Mouse (Mus musculus) MEL (cell line): ENCODE results near the gene Plcb1. TPM values are rescaled to one million over a fixed set of nuclear protein-coding genes. Genes with fewer than 3 reads are reported as not detected.

ENCODE experiments used
- DNase-seq: peaks from one replicate; pipeline ENCODE4 v3.0.0; 2011; ENCODE audit warnings: low read depth, low spot score
- H3K27ac ChIP-seq: 2 replicates; pipeline ENCODE4 v1.5.1; 2012; ENCODE audit warnings: low read depth, mild to moderate bottlenecking, control low read depth, low read length, moderate library complexity; ENCODE audit not compliant: control insufficient read depth
- H3K27me3 ChIP-seq, 2 experiments: fragments of 150-350 bp in 1 of 2; sonication (generic) in 1 of 2; 2 replicates each; pipeline ENCODE4 v1.6.1; 2012; ENCODE audit warnings: low read length in 2 of 2, mild to moderate bottlenecking in 2 of 2, improper control_type of control experiment in 1 of 2, moderate library complexity in 1 of 2; ENCODE audit not compliant: insufficient read depth in 2 of 2, control insufficient read depth in 1 of 2
- H3K36me3 ChIP-seq, 2 experiments: 2 replicates each; pipeline ENCODE4 v1.6.1; 2012 to 2014; ENCODE audit warnings: low read length in 2 of 2, improper control_type of control experiment in 1 of 2, inconsistent platforms in 1 of 2, mild to moderate bottlenecking in 1 of 2; ENCODE audit not compliant: insufficient read depth in 2 of 2, control insufficient read depth in 1 of 2
- H3K4me1 ChIP-seq, 2 experiments: fragments of 150-350 bp in 1 of 2; sonication (generic) in 1 of 2; 2 replicates each; pipeline ENCODE4 v1.6.1; 2012; ENCODE audit warnings: low read length in 2 of 2, improper control_type of control experiment in 1 of 2, mild to moderate bottlenecking in 1 of 2; ENCODE audit not compliant: insufficient read depth in 2 of 2, control insufficient read depth in 1 of 2
- H3K4me3 ChIP-seq, 2 experiments: fragments of 150-350 bp in 1 of 2; sonication (generic) in 1 of 2; 2 replicates each; pipeline ENCODE4 v1.5.1; 2012; ENCODE audit warnings: low read depth in 2 of 2, low read length in 2 of 2, mild to moderate bottlenecking in 2 of 2, moderate library complexity in 2 of 2, control low read depth in 1 of 2, improper control_type of control experiment in 1 of 2; ENCODE audit not compliant: control insufficient read depth in 1 of 2, insufficient read depth in 1 of 2
- H3K79me2 ChIP-seq: 2 replicates; pipeline ENCODE4 v1.6.1; 2012; ENCODE audit warnings: mild to moderate bottlenecking, low read length, moderate library complexity; ENCODE audit not compliant: control insufficient read depth, poor library complexity, insufficient read depth
- H3K9ac ChIP-seq: 2 replicates; pipeline ENCODE4 v1.6.1; 2012; ENCODE audit warnings: low read depth, mild to moderate bottlenecking, control low read depth, low read length, moderate library complexity; ENCODE audit not compliant: control insufficient read depth, poor library complexity, severe bottlenecking
- H3K9me3 ChIP-seq: fragments of 150-350 bp; sonication (generic); replicated peaks from 2 replicates; pipeline ENCODE4 v1.6.1; 2012; ENCODE audit warnings: mild to moderate bottlenecking, low read length, improper control_type of control experiment, moderate library complexity; ENCODE audit not compliant: insufficient read depth
- BHLHE40 ChIP-seq: IDR thresholded peaks from 2 replicates; pipeline ENCODE4 v1.6.1; 2012; ENCODE audit warnings: low read depth, mild to moderate bottlenecking, inconsistent platforms, low read length, improper control_type of control experiment, borderline replicate concordance
- CTCF ChIP-seq, 3 experiments: IDR thresholded peaks in 2 of 3; conservative IDR thresholded peaks in 1 of 3; 2 replicates each; pipeline ENCODE4 v1.5.1; 2011 to 2012; ENCODE audit warnings: low read length in 3 of 3, low read depth in 2 of 3, mild to moderate bottlenecking in 2 of 3, improper control_type of control experiment in 1 of 3, inconsistent platforms in 1 of 3, mixed read lengths in 1 of 3, moderate library complexity in 1 of 3; ENCODE audit not compliant: control insufficient read depth in 1 of 3, insufficient read depth in 1 of 3, poor library complexity in 1 of 3, severe bottlenecking in 1 of 3
- E2F4 ChIP-seq: IDR thresholded peaks from 2 replicates; pipeline ENCODE4 v1.6.1; 2011; ENCODE audit warnings: low read depth, low read length, improper control_type of control experiment, borderline replicate concordance
- ELF1 ChIP-seq: IDR thresholded peaks from 2 replicates; pipeline ENCODE4 v1.6.1; 2014; ENCODE audit warnings: low read depth, mild to moderate bottlenecking, inconsistent platforms, low read length, improper control_type of control experiment, moderate library complexity
- ETS1 ChIP-seq: IDR thresholded peaks from 2 replicates; pipeline ENCODE4 v1.6.1; 2012; ENCODE audit warnings: low read depth, mild to moderate bottlenecking, inconsistent platforms, low read length, improper control_type of control experiment, moderate library complexity
- GATA1 ChIP-seq: IDR thresholded peaks from 2 replicates; pipeline ENCODE4 v1.6.1; 2011; ENCODE audit warnings: low read depth, low read length, improper control_type of control experiment
- HCFC1 ChIP-seq: IDR thresholded peaks from 2 replicates; pipeline ENCODE4 v1.6.1; 2012; ENCODE audit warnings: low read depth, mild to moderate bottlenecking, inconsistent platforms, low read length, improper control_type of control experiment, moderate library complexity
- KAT2A ChIP-seq: conservative IDR thresholded peaks from 2 replicates; pipeline ENCODE4 v1.6.1; 2012; ENCODE audit warnings: low read depth, low read length, improper control_type of control experiment, inconsistent platforms
- MAX ChIP-seq: IDR thresholded peaks from 2 replicates; pipeline ENCODE4 v1.6.1; 2011; ENCODE audit warnings: low read length, improper control_type of control experiment
- MEF2A ChIP-seq: IDR thresholded peaks from 2 replicates; pipeline ENCODE4 v1.6.1; 2014; ENCODE audit warnings: low read depth, mild to moderate bottlenecking, inconsistent platforms, low read length, improper control_type of control experiment; ENCODE audit not compliant: poor library complexity, insufficient replicate concordance, severe bottlenecking; ENCODE audit errors: extremely low read depth
- MYB ChIP-seq: IDR thresholded peaks from 2 replicates; pipeline ENCODE4 v1.6.1; 2011; ENCODE audit warnings: mild to moderate bottlenecking, low read depth, low read length, improper control_type of control experiment
- MYC ChIP-seq: IDR thresholded peaks from 2 replicates; pipeline ENCODE4 v1.6.1; 2011; ENCODE audit warnings: low read depth, mild to moderate bottlenecking, low read length, improper control_type of control experiment, moderate library complexity
- NRF1 ChIP-seq: IDR thresholded peaks from 2 replicates; pipeline ENCODE4 v1.6.1; 2014; ENCODE audit warnings: low read depth, mild to moderate bottlenecking, inconsistent platforms, low read length, improper control_type of control experiment, moderate library complexity; ENCODE audit not compliant: poor library complexity, insufficient read depth, severe bottlenecking
- POLR2A ChIP-seq, 2 experiments: IDR thresholded peaks; 2 replicates each; pipeline ENCODE4 v1.6.1; 2011 to 2012; ENCODE audit warnings: low read length in 2 of 2, mild to moderate bottlenecking in 2 of 2, control low read depth in 1 of 2, improper control_type of control experiment in 1 of 2, low read depth in 1 of 2, moderate library complexity in 1 of 2; ENCODE audit not compliant: control insufficient read depth in 1 of 2, insufficient read depth in 1 of 2, poor library complexity in 1 of 2
- POLR2AphosphoS2 ChIP-seq: IDR thresholded peaks from 2 replicates; pipeline ENCODE4 v1.6.1; 2011; ENCODE audit warnings: low read length, improper control_type of control experiment
- POLR2AphosphoS5 ChIP-seq: IDR thresholded peaks from 2 replicates; pipeline ENCODE4 v1.6.1; 2012; ENCODE audit warnings: low read depth, borderline replicate concordance, mild to moderate bottlenecking, inconsistent platforms, low read length, moderate library complexity, mixed read lengths
- SIN3A ChIP-seq: IDR thresholded peaks from 2 replicates; pipeline ENCODE4 v1.6.1; 2012; ENCODE audit warnings: low read length, improper control_type of control experiment, inconsistent platforms
- TAL1 ChIP-seq: IDR thresholded peaks from 2 replicates; pipeline ENCODE4 v1.6.1; 2012; ENCODE audit warnings: mild to moderate bottlenecking, inconsistent platforms, low read length, moderate library complexity, mixed read lengths
- UBTF ChIP-seq: IDR thresholded peaks from 2 replicates; pipeline ENCODE4 v1.6.1; 2012; ENCODE audit warnings: low read depth, mild to moderate bottlenecking, inconsistent platforms, low read length, improper control_type of control experiment, moderate library complexity, borderline replicate concordance; ENCODE audit not compliant: insufficient read depth
- USF2 ChIP-seq, 2 experiments: IDR thresholded peaks; 2 replicates each; pipeline ENCODE4 v1.6.1; 2011 to 2012; ENCODE audit warnings: improper control_type of control experiment in 2 of 2, low read length in 2 of 2, borderline replicate concordance in 1 of 2, inconsistent platforms in 1 of 2, low read depth in 1 of 2, mild to moderate bottlenecking in 1 of 2; ENCODE audit not compliant: insufficient read depth in 1 of 2
- ZC3H11A ChIP-seq: IDR thresholded peaks from 2 replicates; pipeline ENCODE4 v1.6.1; 2012; ENCODE audit warnings: low read depth, mild to moderate bottlenecking, inconsistent platforms, low read length, improper control_type of control experiment
- ZKSCAN1 ChIP-seq: IDR thresholded peaks from 2 replicates; pipeline ENCODE4 v1.6.1; 2012; ENCODE audit warnings: low read depth, mild to moderate bottlenecking, inconsistent platforms, low read length, improper control_type of control experiment, moderate library complexity
- ZNF384 ChIP-seq: IDR thresholded peaks from 2 replicates; pipeline ENCODE4 v1.6.1; 2012; ENCODE audit warnings: low read depth, mild to moderate bottlenecking, inconsistent platforms, low read length, improper control_type of control experiment
- polyA plus RNA-seq, 2 experiments: library from polyadenylated mRNA; stranded (reverse) in 1 of 2; unstranded in 1 of 2; fragments of >175 nt in 1 of 2; fragments of >200 nt in 1 of 2; gene quantifications; 2 replicates each; pipeline versions ENCODE4 v1.2.1 to v1.2.4; 2012; ENCODE audit warnings: low replicate concordance in 2 of 2, low read depth in 1 of 2; ENCODE audit not compliant: insufficient read length in 2 of 2, insufficient read depth in 1 of 2, missing spikeins in 1 of 2
- total RNA-seq: library from RNA; depleted of rRNA; stranded (reverse); fragments of 300-350 nt; gene quantifications from 2 replicates; pipeline ENCODE4 v1.2.3, GENCODE M21; 2012

The Plcb1 gene
- total and polyA plus RNA-seq, 3 experiments = not detected

- Histone ChIP-seq H3K36me3 (no peaks in the 10 kb centered on the region), H3K4me3 (no peak overlapping the region), H3K27ac (no peak overlapping the region), H3K9me3 (no peaks in the 10 kb centered on the region), H3K79me2 (no peaks in the 10 kb centered on the region), H3K27me3 (no peaks in the 10 kb centered on the region), H3K4me1 (no peaks in the 10 kb centered on the region), H3K9ac (no peak overlapping the region)
- TF ChIP-seq NRF1 = no peak
- TF ChIP-seq POLR2AphosphoS5 = no peak
- no peak for DNase-seq
These were observed 191.8 kb downstream of the Plcb1 start for GRCm38 (mm10) chr2:134977641-134978040.

- no peaks in the 10 kb centered on the region for H3K36me3 ChIP-seq
- H3K79me2 ChIP-seq = no peaks in the 10 kb centered on the region
- TF ChIP-seq CTCF (IDR thresholded peaks at IDR 0.05 in 2 of 3, conservative IDR thresholded peaks at IDR 0.05 in 1 of 3; ENCODE audit: control insufficient read depth in 1 of 3, insufficient read depth in 1 of 3, low read depth in 2 of 3, low read length in 3 of 3, poor library complexity in 1 of 3, severe bottlenecking in 1 of 3) = no peak
- TF ChIP-seq POLR2A (IDR thresholded peaks at IDR 0.05; ENCODE audit: control insufficient read depth in 1 of 2, insufficient read depth in 1 of 2, low read depth in 1 of 2, low read length in 2 of 2, poor library complexity in 1 of 2) = no peak
- no peak for TF ChIP-seq UBTF
- TF ChIP-seq MAX = no peak
- no peak for TF ChIP-seq ELF1
- H3K27ac ChIP-seq = no peak overlapping the region
- no peaks in the 10 kb centered on the region for H3K27me3 ChIP-seq
- no peaks in the 10 kb centered on the region for H3K4me1 ChIP-seq
- DNase-seq = no peak
- H3K9ac ChIP-seq = no peak overlapping the region
- no peaks in the 10 kb centered on the region for H3K9me3 ChIP-seq
- no peak overlapping the region for H3K4me3 ChIP-seq
These were observed 195.5 kb downstream of the Plcb1 start for GRCm38 (mm10) chr2:134981394-134981793.

GRCm38 (mm10) chr2:134984884-134985283 lies 199.0 kb downstream of the Plcb1 start:
- Histone ChIP-seq H3K79me2 (no peaks in the 10 kb centered on the region), H3K36me3 (no peaks in the 10 kb centered on the region), H3K4me3 (no peak overlapping the region), H3K9me3 (no peaks in the 10 kb centered on the region), H3K9ac (no peak overlapping the region), H3K27ac (no peak overlapping the region), H3K4me1 (no peaks in the 10 kb centered on the region), H3K27me3 (no peaks in the 10 kb centered on the region)
- no peak for DNase-seq
- no peak for TF ChIP-seq E2F4
- TF ChIP-seq TAL1 = no peak
- no peak for TF ChIP-seq NRF1
- TF ChIP-seq BHLHE40 = no peak
- no peak for TF ChIP-seq ZKSCAN1
- TF ChIP-seq ETS1 = no peak
- no peak for TF ChIP-seq MAX
- TF ChIP-seq HCFC1 = no peak
- TF ChIP-seq GATA1 = no peak
- TF ChIP-seq ZC3H11A = no peak
- TF ChIP-seq MEF2A = no peak
- TF ChIP-seq KAT2A = no peak
- no peak for TF ChIP-seq ZNF384
- TF ChIP-seq USF2 (IDR thresholded peaks at IDR 0.05; ENCODE audit: borderline replicate concordance in 1 of 2, insufficient read depth in 1 of 2, low read depth in 1 of 2, low read length in 2 of 2) = no peak
- TF ChIP-seq MYB = no peak
- no peak for TF ChIP-seq SIN3A
- TF ChIP-seq CTCF (IDR thresholded peaks at IDR 0.05 in 2 of 3, conservative IDR thresholded peaks at IDR 0.05 in 1 of 3; ENCODE audit: control insufficient read depth in 1 of 3, insufficient read depth in 1 of 3, low read depth in 2 of 3, low read length in 3 of 3, poor library complexity in 1 of 3, severe bottlenecking in 1 of 3) = no peak
- no peak for TF ChIP-seq POLR2AphosphoS2
- no peak for TF ChIP-seq UBTF
- TF ChIP-seq MYC = no peak
